Mouse (Mus musculus) gastrocnemius, postnatal 36 days (tissue): ENCODE measurements at regions not wholly inside any gene's neighbourhood (a gene's known extent, or its start where the extent isn't known, plus 50 kb on each side); places are given as distances from the start of the nearest gene placed in this dataset.

Experiments
- DNase-seq, 2 experiments: peaks; one replicate each; pipeline ENCODE4 v3.0.0; 2022
- intact Hi-C: fragments of 180-260 bp; cut with DNase I; formaldehyde crosslinking; loops from one replicate; pipeline ENCODE4 v1.15.1; 2025

DNA sequence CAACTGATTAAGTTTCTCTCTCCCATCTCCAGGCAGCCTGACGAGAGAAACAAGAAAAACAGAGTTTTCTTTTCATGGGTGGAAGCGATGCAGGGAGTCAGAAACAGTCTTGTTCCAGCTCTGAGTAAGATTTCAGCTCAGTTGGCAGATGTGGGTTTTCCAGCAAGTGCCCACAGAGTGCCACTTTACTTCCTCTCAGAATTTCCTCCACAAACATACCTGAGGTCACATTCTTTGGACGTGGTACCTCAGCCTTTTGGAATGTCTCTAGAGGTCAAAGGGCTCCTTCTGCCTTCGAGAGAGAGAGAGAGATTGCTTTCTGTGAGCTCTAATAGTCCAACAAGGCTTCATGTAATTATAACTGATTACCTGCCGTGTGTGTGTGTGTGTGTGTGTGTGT, 172.0 kb downstream of the Bcl2l11 start:
- intact Hi-C loops = no loop called here
- DNase-seq = no peak

DNA sequence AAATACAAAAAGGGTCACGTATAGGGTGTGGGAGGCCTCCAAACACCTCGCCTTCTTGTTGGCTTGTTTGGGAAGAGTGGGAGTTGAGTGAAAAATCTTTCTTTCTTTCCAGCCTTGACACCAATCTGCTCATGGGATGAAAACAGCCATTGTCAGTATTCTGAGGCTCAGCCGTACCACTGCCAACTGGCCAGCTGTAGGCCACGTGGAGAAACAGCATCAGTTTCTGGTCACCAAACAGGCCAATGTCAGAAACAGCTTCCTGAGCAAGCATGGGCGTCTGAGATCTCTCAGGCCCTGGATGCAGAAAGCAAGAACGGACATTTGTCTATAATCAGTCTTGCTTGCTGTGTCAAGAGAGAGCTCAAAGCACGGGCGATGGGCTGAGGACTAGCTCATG, 173.2 kb downstream of the Bcl2l11 start:
- intact Hi-C loops = no loop called here
- no peak for DNase-seq

DNA sequence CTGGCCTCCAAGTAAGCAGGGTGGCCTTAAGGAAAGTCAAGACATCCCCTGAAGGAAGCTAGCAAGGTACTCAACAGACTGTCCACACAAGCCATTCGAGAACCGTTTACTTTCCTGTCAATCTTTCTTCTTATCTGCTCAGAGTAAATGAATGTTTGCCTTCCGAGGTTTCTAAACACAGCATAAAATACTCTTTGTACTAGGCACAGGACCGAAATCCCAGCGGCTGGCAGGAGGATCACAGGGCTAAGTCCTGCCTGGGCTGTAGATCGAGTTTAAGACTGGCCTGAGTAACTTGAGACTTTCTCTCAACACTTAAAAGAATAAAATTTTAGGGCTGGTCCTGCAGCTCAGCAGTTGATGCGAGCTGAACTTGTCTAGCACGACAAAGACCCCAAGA, 175.9 kb downstream of the Bcl2l11 start:
- no peak for DNase-seq
- intact Hi-C loops = no loop called here

DNA sequence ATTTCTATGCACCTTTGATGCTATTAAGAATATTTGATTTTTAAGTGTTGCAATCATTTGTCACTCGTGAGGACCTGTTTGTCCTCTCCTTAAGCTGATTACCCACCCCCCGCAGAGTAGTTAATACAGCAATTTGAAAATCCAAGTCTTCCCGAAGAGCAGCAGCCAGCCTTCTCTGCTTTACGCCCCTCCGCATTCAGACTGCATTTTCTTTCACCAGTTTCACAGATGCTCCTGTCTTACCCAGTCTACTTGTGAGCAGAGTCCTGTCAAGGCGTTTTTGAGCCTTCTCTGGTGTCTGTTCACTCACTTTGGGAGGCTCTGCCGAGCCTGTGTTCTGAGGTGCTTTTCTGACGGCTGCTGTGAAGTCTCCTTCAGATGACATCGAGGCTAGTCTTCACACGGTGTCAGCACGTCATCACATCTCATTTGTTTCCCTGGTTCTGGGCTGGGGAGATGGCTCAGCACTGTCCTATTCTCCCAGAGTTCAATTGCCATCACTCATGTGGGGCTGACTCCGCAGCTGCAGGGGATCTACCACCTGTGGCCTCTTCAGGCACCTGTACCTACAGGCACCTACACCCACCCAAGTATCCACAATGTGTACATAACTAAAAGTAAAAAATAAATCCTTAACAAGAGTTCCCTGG, 178.3 kb downstream of the Bcl2l11 start:
- DNase-seq = no peak
- intact Hi-C loops = no loop called here

DNA sequence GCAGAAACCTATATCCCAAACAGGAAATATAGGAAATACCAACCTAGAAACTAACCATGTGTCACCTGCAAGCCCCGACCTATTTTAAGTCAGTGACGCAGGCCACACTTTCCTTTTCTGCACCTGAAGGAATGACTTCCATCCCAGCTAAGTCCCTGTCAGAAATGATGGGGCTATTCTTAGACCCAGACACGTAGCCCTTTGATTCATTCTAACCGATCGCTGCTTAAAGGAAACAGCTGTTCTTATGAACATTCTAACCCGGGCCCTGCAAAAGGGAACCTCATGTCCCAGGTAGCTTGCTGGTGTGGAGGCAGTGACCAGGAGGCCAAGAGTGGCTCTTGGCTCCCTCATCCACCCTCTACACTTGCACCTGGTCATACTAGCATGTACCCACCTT, 180.9 kb downstream of the Bcl2l11 start:
- intact Hi-C loops = no loop called here
- DNase-seq = no peak

- intact Hi-C loops = no loop called here
- no peak for DNase-seq
These were observed 183.7 kb downstream of the Bcl2l11 start for GRCm38 (mm10) chr2:128309541-128310030.

DNA sequence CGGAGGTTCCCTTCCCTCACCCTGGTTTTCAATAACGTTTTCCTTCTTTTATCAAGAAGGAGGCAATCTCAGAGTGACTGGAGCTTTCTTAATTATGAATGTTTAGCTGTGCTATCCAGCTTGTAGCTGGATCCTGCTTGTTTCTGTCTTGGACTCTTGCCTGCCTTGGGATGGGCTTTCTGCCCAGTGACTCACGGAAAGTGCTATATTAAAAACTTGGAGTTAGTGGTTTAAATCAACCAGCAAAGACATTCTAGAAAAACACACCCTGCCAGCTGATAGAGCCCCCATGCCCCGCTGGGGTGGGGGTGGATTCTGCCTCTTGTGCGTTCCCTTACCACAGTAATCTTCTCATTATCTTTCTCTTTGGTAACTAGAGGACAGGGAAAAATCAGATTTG, 184.2 kb downstream of the Bcl2l11 start:
- intact Hi-C loops = no loop called here
- DNase-seq = peak; percentile 66 to 82

DNA sequence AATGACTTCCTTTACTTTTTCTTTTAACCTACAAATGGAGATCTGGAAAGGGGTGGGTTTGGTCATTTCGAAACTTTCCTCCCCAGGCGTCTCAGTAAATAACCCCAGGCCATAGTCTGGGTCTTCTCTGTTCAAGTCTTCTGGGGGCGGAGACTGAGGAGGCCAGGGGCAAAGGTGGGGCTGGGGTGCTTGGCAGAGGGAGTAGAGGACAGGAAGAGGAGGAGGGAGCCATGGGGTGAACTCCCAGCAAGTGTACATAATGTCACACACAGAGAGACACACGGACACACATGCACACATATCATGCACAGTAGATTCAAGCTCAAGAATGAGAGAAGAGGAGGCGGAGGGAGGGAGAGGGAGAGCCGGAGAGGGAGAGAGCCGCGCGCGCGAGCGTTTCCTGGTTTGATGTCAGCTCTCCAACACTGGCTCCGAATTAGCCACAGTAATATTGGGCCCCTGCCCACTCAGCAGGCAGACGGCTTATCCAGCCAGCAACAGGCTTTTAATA, 186.3 kb downstream of the Bcl2l11 start:
- intact Hi-C loops = no loop called here
- DNase-seq = peak; percentile 70 to 77

GRCm38 (mm10) chr2:128312659-128313581, 187.1 kb downstream of the Bcl2l11 start:
- peak; percentile 29 to 31 for DNase-seq
- intact Hi-C loops = no loop called here

DNA sequence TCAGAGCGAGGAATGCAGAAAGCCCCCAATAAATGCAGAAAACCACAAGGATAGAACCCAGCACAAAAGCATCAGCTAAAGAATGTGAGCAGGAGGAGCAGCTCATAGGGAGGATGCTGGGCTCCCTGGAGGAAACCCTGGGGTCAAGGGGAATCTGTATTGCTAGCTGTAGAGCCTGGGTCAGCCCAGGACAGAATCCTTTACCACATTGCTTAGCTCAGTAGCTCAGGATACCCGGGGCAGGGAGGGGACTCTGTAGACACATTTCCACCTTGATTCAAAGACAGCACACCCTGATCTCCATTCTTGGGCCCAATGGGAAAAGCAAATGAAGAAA, 187.7 kb downstream of the Bcl2l11 start:
- intact Hi-C loops = no loop called here
- no peak for DNase-seq

- intact Hi-C loops = no loop called here
- no peak for DNase-seq
These were observed 188.1 kb downstream of the Bcl2l11 start for GRCm38 (mm10) chr2:128313948-128314347.

DNA sequence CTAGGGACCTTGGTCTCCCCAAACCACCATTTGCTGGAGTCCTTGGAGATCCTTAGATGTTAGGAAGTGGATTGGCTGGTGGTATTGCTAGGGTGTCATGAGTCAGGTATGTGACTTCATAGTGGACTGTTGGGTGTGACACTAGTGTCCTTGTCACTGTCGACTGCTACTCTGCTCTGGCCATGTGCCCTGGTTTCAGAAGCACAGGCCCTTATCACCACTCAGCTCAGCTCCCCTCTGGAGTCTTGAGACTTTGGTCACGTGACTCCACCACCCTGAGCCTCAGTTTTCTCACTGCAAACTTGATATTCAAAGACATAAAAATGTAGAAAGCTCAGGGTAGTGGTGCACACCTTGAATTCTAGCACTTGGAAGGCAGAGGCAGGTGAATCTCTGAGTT, 190.7 kb downstream of the Bcl2l11 start:
- intact Hi-C loops = no loop called here
- DNase-seq = no peak

GRCm38 (mm10) chr2:128318266-128318665, 192.4 kb downstream of the Bcl2l11 start:
- no peak for DNase-seq
- intact Hi-C loops = no loop called here

- no peak for DNase-seq
- intact Hi-C loops = no loop called here
These were observed 193.1 kb downstream of the Bcl2l11 start for GRCm38 (mm10) chr2:128318956-128319355.

DNA sequence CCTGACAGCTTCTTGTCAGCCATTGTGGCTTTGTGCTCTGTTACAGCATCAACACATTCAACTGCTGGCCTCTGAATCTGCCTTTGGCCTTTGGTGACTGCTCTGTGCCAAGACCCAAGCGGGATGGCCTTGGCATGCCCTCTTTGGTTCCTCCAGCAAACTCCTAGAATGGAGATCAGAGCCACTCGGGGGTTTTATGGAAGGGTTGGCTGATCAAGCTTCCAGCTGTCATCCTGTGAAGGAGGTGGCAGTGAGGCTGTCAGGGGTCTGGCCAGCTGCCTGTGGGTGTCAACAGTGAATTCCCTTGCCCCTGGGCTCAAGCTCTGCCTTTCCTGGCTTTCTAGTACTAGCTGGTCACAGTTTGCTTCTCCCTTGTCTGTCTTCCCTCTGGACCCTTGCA, 195.6 kb downstream of the Bcl2l11 start:
- no peak for DNase-seq
- intact Hi-C loops = no loop called here

GRCm38 (mm10) chr2:128324256-128325096, 198.6 kb downstream of the Bcl2l11 start:
- peak; percentile 34 to 66 for DNase-seq
- intact Hi-C loops = no loop called here

- intact Hi-C loops = no loop called here
- DNase-seq = no peak
These were observed 199.2 kb downstream of the Bcl2l11 start for GRCm38 (mm10) chr2:128325097-128325421.

DNA sequence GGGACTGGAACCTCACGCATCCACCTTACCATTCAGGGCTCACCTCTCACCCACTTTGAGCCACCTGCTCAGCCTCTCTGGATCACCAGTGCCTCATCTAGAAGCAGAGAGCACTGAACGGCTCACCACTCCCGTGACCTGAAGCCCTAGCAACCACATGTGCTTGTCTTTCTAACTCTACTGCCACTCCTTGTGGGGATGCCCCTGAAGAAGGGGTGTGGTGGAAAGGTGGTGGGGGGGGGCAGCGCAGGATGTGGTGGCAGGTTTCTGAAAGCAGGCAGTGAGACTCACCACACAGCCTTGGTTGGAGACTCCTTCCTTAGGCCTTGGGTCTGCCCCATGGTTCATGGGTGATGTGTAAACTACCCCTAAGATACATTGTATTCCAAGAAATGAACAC, 199.6 kb downstream of the Bcl2l11 start:
- intact Hi-C loops = no loop called here
- no peak for DNase-seq

DNA sequence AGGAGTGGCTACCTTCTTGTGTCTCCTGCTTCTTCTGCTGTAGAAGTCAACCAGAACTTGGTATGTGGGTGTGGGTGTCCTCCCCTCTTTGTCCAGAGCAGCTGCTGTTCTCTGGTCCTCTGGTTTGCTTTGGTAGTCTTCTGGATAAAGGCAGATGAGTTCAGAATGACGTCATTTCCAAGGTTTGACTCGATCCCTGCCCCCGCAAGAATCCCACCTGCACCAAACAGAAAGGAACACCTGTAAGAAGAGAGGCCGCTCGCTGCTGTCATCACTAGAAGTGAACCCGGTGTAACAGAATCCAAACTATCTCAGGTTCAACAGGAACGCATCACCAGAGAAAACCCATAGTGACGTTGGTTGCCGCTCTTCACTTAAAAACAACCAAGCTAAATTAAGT, 205.0 kb downstream of the Bcl2l11 start:
- intact Hi-C loops = no loop called here
- DNase-seq = no peak

DNA sequence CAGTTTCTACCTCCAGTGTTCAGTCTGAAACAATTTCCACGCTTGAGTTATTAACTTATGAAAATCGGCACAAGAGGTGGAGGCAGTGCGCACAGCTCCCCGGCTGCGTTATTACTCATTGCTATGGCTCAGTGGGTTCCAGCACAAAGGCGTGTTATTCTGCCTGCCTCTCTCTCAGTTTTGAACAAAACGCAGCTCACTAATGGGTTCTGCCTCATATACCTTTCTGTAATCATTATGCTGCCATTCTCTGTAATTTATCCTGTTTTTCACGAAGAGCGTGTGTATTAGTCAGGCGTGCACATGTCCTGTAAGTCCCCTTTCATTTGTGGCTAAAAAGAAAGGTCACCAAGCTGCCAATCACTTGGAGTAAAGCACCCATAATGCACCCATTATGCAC, 205.4 kb downstream of the Bcl2l11 start:
- DNase-seq = no peak
- intact Hi-C loops = no loop called here

DNA sequence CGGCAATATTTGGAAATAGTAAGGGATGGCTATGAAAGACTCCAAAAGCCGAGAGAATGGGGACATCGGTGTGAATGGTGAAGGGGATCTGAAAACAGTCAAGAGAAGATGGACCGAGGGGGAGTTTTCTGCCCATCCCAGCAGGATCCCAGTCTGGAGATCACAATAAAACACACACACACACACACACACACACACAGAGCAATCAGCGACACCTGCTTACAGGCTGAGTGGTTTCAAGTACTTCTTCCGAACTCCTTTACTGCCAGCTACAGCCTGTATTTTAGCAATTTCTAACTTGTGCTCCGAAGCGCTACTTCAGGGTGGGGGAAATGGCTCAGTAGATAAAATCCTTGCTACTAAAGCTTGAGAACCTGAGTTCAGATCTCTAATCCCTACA, 205.8 kb downstream of the Bcl2l11 start:
- no peak for DNase-seq
- intact Hi-C loops = no loop called here
